16 mouse cellular contexts compared by ENCODE assay signal in genomic region chr16:23251445-23251773, GRCm38 (mm10). TPM values are rescaled to one million over a fixed set of nuclear protein-coding genes. Genes with fewer than 3 reads are reported as not detected.
DNase-seq lines count a peak whose midpoint lies in the region; ATAC-seq lines count a peak whose summit lies in the region.
"Had no signal": no experiment of that assay in that cellular context is flagged by ENCODE, and none has a peak within 500 bp of the region (broad histone marks: within the 10 kb centered on the region; RNA-seq: fewer than 3 reads in every experiment).

No protein-coding gene starts in this region.

- H3K4me3 ChIP-seq in kidney, embryonic 14.5 days (ENCODE audit: low read length): no peak overlapping the region
- no peak overlapping the region for H3K4me3 ChIP-seq in embryonic facial prominence, embryonic 13.5 days
- H3K4me3 ChIP-seq in hindbrain, embryonic 12.5 days: no peak overlapping the region
- H3K4me3 ChIP-seq in midbrain, embryonic 15.5 days: no peak overlapping the region
- H3K4me3 ChIP-seq: layer of hippocampus, adult 2 months; liver, embryonic 15.5 days had no signal

- no peak overlapping the region for H3K4me2 ChIP-seq in kidney, embryonic 14.5 days (replicated peaks; ENCODE audit: low read depth, low read length)
- no peak overlapping the region for H3K4me2 ChIP-seq in embryonic facial prominence, embryonic 13.5 days
- no peak overlapping the region for H3K4me2 ChIP-seq in hindbrain, embryonic 12.5 days (replicated peaks)
- no peak overlapping the region for H3K4me2 ChIP-seq in midbrain, embryonic 15.5 days
- H3K4me2 ChIP-seq: liver, embryonic 15.5 days had no signal

- no peaks in the 10 kb centered on the region for H3K27me3 ChIP-seq in kidney, embryonic 14.5 days (ENCODE audit: control insufficient read depth, insufficient read depth, low read length)
- H3K27me3 ChIP-seq in embryonic facial prominence, embryonic 13.5 days: no peaks in the 10 kb centered on the region
- no peaks in the 10 kb centered on the region for H3K27me3 ChIP-seq in hindbrain, embryonic 12.5 days
- no peaks in the 10 kb centered on the region for H3K27me3 ChIP-seq in midbrain, embryonic 15.5 days (replicated peaks)
- H3K27me3 ChIP-seq: liver, embryonic 15.5 days had no signal

- DNase-seq in kidney, postnatal 4 days: no peak
- DNase-seq in gastrocnemius, postnatal 14 days: no peak
- DNase-seq: B cell, adult 2 months; cerebellum, adult 2 months; gastrocnemius, postnatal 25 days; kidney, adult 8-10 months; thymus, postnatal 4 days had no signal

- 68% methylated on average over 2 of the region's 2 CpGs for WGBS in kidney, embryonic 14.5 days
- 76% methylated on average over 2 of the region's 2 CpGs for WGBS in embryonic facial prominence, embryonic 13.5 days
- WGBS in hindbrain, embryonic 12.5 days: 59% methylated on average over 2 of the region's 2 CpGs
- 51% methylated on average over 2 of the region's 2 CpGs for WGBS in midbrain, embryonic 15.5 days

- H3K27ac ChIP-seq in kidney, embryonic 14.5 days (ENCODE audit: low read depth, low read length): 0 out of 2 replicates have a peak overlapping the region, but pooled peaks have one; percentile 1
- H3K27ac ChIP-seq in embryonic facial prominence, embryonic 13.5 days: 0 out of 2 replicates have a peak overlapping the region, but pooled peaks have one; percentile 0
- peak overlapping the region; percentile 70 for H3K27ac ChIP-seq in hindbrain, embryonic 12.5 days
- H3K27ac ChIP-seq in midbrain, embryonic 15.5 days: no peak overlapping the region
- H3K27ac ChIP-seq: layer of hippocampus, adult 2 months; liver, embryonic 15.5 days had no signal

- ATAC-seq in kidney, embryonic 14.5 days (ENCODE audit: low FRiP score, low TSS enrichment): no peak
- ATAC-seq in embryonic facial prominence, embryonic 13.5 days (ENCODE audit: insufficient number of reproducible peaks, insufficient read depth, low FRiP score, low TSS enrichment, low read depth): no peak
- ATAC-seq in hindbrain, embryonic 12.5 days (ENCODE audit: low FRiP score): peak; percentile 49
- peak; percentile 28 for ATAC-seq in midbrain, embryonic 15.5 days (replicated peaks)
- no peak for ATAC-seq in frontal cortex, adult (ENCODE audit: low TSS enrichment)
- ATAC-seq in inflammation-experienced regulatory T-cells, adult 6 months: no peak

- no peaks in the 10 kb centered on the region; the same call in 1 of the 2 replicates for H3K36me3 ChIP-seq in kidney, embryonic 14.5 days (ENCODE audit: control insufficient read depth, insufficient read depth, low read length)
- H3K36me3 ChIP-seq in embryonic facial prominence, embryonic 13.5 days: no peaks in the 10 kb centered on the region
- H3K36me3 ChIP-seq in hindbrain, embryonic 12.5 days: no peaks in the 10 kb centered on the region
- no peaks in the 10 kb centered on the region for H3K36me3 ChIP-seq in midbrain, embryonic 15.5 days (replicated peaks)
- H3K36me3 ChIP-seq: liver, embryonic 15.5 days had no signal

- 0 out of 2 replicates have a peak overlapping the region, but pooled peaks have one; percentile 12 for H3K9ac ChIP-seq in kidney, embryonic 14.5 days (ENCODE audit: low read depth, low read length)
- no peak overlapping the region for H3K9ac ChIP-seq in embryonic facial prominence, embryonic 13.5 days
- H3K9ac ChIP-seq in hindbrain, embryonic 12.5 days: no peak overlapping the region
- H3K9ac ChIP-seq in midbrain, embryonic 15.5 days: no peak overlapping the region
- H3K9ac ChIP-seq: liver, embryonic 15.5 days had no signal

- H3K4me1 ChIP-seq in kidney, embryonic 14.5 days (ENCODE audit: control insufficient read depth, insufficient read depth, low read length): peaks cover 33% of the 10 kb centered on the region
- H3K4me1 ChIP-seq in embryonic facial prominence, embryonic 13.5 days: peaks cover 48% of the 10 kb centered on the region
- peaks cover 47% of the 10 kb centered on the region for H3K4me1 ChIP-seq in hindbrain, embryonic 12.5 days
- H3K4me1 ChIP-seq in midbrain, embryonic 15.5 days: peaks cover 18% of the 10 kb centered on the region
- H3K4me1 ChIP-seq: liver, embryonic 15.5 days had no signal

- no peaks in the 10 kb centered on the region for H3K9me3 ChIP-seq in kidney, embryonic 14.5 days (ENCODE audit: control insufficient read depth, low read length)
- no peaks in the 10 kb centered on the region for H3K9me3 ChIP-seq in embryonic facial prominence, embryonic 13.5 days
- no peaks in the 10 kb centered on the region for H3K9me3 ChIP-seq in hindbrain, embryonic 12.5 days (replicated peaks)
- H3K9me3 ChIP-seq in midbrain, embryonic 15.5 days: no peaks in the 10 kb centered on the region
- H3K9me3 ChIP-seq: liver, embryonic 15.5 days had no signal

- intact Hi-C loops in gastrocnemius, postnatal 14 days (cut with DNase I; ENCODE audit: low total_unique reads): no loop called here

RNA-seq across cellular contexts. Expression of gene St6gal1, which starts 26.9 kb away (rescaled TPM):
- 32.5 and 36.7 TPM in 2 replicates for polyA plus RNA-seq in kidney, embryonic 14.5 days (2014; fragmentation: Nextera tagmentation; extraction: Ambion mirVana)
- 17.2 and 19.6 TPM in 2 replicates for polyA plus RNA-seq in embryonic facial prominence, embryonic 13.5 days (2015; fragmentation: Nextera tagmentation; extraction: Ambion mirVana)
- polyA plus RNA-seq in hindbrain, embryonic 12.5 days (2016; fragmentation: Nextera tagmentation; extraction: Ambion mirVana): 38.7 and 40.0 TPM in 2 replicates
- 27.9 and 29.4 TPM in 2 replicates for polyA plus RNA-seq in midbrain, embryonic 15.5 days (2015; fragmentation: Nextera tagmentation; extraction: Ambion mirVana)
- total RNA-seq in gastrocnemius, postnatal 14 days (2021): 1 to 10 TPM; 6.4 to 8.9 TPM
- 10 to 100 TPM; 24.7 to 67.7 (median 66.3) TPM for polyA plus RNA-seq in inflammation-experienced regulatory T-cells, adult 6 months (2017; shearing (Covaris generic))
- total RNA-seq: MEL had no signal

Comparison
In these comparisons a context has a peak if more than half of its experiments do, and no peak if none do; other contexts are left out.
1. ATAC-seq: peak in hindbrain, embryonic 12.5 days (single experiment) and midbrain, embryonic 15.5 days (single experiment); none in kidney, embryonic 14.5 days (single experiment), embryonic facial prominence, embryonic 13.5 days (single experiment), frontal cortex, adult (single experiment) and inflammation-experienced regulatory T-cells, adult 6 months (single experiment).